Mouse (Mus musculus): ENCODE data around the gene Cyth1.

DNA sequence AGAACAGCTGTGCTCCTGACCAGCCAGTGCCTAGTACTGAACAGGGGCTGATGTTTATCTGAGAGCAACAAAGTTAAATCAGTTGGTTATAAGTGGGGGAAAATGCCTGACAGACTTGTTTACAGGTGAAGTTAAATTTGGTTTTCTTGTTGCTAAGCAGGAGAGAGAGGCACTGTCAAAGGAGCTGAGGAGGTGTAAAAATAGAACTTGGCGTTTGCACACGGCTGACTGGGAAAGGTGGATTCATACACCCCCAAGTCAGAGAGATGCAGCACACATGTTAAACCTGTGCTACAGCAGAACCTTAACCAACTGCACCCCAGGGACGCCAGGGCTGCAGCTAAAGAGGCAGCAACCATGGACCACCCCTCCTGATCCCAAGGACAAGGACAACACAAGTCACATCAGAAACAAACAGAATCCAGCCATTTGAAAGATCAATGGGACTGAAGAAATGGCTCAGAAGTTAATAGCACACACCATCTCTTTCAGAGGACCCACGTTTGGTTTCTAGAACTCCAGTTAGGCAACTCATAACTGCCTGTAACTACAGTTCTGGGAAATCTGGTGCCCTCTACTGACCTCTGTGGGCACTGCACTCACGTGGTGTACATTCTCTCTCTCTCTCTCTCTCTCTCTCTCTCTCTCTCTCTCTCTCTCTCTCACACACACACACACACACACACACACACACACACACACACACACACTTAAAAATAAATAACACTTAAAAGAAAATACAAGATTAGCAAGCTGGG is 96.8 kb downstream of the Cyth1 start:
- peak; percentile 34; the same call in 1 of the 2 replicates for TF ChIP-seq CTCF (IDR thresholded peaks at IDR 0.05; ENCODE audit: low read depth)
- TF ChIP-seq EP300 (optimal IDR thresholded peaks at IDR 0.05) = no peak
